Mouse (Mus musculus): Measurements from ENCODE around the gene Hoxa5. TPM values are rescaled to one million over a fixed set of nuclear protein-coding genes. Genes with fewer than 3 reads are reported as not detected.
A peak's percentile ranks its signal among the peaks of the same experiment; 100 is the strongest.

Gene Hoxa5
- total RNA-seq, 2 experiments from 2014 or later = 0.52 to 1.3 TPM

DNA sequence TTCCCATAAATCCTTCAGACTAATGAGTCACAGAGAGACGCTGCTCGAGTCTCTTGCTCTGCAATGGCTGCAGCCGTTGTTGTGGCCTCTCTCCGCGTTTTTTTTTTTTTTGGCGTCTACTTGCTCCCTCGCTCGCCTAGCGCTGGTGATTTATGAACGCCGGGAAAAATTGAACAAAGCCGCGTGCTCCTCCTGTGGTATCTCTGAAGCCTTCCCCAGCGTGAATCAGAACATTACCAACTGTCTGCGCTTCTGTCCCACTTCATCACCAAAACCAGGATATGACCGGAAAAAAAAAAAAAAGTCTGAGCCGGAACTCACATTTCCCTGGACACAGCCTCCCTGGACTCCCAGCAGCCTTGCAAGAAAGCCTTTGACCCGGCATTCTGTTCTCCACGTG is 19.2 kb downstream of the Hoxa5 start:
- intact Hi-C loops (cut with DNase I) = no loop called here
- no peak for DNase-seq (ENCODE audit: low spot score)

DNA sequence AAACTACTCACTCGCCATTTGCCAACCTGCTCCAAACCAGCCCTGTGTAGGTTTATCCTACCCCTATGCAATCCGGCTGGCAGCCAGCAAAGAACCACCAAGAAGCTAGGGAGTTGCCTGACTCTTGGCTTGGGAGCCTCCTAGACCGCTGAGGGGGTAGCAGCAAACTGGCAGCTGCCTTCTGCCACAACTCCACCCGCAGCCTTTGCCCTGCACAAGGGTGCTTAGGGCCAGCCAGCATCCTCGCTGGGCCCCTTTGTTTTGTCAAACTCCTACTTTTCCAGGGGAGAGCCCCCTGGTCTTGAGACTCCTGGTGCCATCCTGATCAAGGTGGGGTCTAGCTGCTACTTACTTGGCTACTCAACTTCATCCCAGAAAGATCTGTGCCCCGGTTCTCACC is 19.7 kb downstream of the Hoxa5 start:
- no peak for DNase-seq (ENCODE audit: low spot score)
- intact Hi-C loops (cut with DNase I) = no loop called here

GRCm38 (mm10) chr6:52183311-52184080 is 20.9 kb downstream of the Hoxa5 start:
- DNase-seq (ENCODE audit: low spot score) = no peak
- intact Hi-C loops (cut with DNase I) = no loop called here

DNA sequence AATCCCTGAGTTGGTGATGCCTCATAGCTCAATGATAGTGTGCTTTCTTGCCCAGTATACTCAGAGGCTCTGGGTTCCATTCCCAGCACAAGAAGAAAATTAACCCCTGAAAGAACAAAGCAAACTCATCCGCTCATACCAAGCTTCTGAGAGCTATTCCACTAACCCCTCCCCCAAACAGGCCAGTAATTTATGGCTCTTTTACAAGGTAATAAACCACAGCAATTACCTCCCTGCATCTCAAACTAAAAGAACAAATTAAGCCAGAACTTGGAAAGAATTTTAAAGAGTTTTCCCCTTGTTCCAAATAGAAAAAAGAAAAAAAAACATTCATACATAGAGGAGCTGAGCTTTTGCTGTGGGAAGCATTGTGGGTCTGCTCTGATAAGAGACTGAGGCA is 21.6 kb downstream of the Hoxa5 start:
- DNase-seq (ENCODE audit: low spot score) = no peak
- intact Hi-C loops (cut with DNase I) = no loop called here

GRCm38 (mm10) chr6:52182030-52182429 is 22.4 kb downstream of the Hoxa5 start:
- no peak for DNase-seq (ENCODE audit: low spot score)
- intact Hi-C loops (cut with DNase I) = no loop called here

GRCm38 (mm10) chr6:52180726-52181125 is 23.7 kb downstream of the Hoxa5 start:
- intact Hi-C loops (cut with DNase I) = no loop called here
- no peak for DNase-seq (ENCODE audit: low spot score)

- DNase-seq (ENCODE audit: low spot score) = no peak
Measured at GRCm38 (mm10) chr6:52180213-52180710, 24.1 kb downstream of the Hoxa5 start.

DNA sequence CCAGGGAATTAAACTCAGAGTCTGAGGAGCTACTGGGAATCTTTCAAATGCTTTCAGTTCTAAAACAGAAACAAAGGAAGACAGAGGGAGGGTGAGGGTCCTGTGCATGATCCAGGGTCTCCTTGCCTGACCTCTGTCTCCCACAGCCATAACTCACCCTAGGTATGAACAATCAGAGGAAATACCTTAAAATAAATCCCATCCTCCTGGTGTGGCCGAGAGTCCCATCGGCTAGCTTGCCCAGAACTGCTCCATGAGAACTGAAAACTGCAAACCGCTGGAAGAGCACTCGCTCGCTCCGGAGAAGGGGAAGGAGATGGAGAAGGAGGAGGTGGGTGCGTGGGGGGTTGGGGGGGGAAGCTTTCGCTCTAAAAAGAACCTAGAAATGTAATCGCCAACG is 24.7 kb downstream of the Hoxa5 start:
- DNase-seq (ENCODE audit: low spot score) = no peak
- intact Hi-C loops (cut with DNase I) = no loop called here

More at GRCm38 (mm10) chr6:52180213-52180710, 24.1 kb downstream of the Hoxa5 start:
- intact Hi-C loops (cut with DNase I) = no loop called here

GRCm38 (mm10) chr6:52178918-52179665 is 25.3 kb downstream of the Hoxa5 start:
- DNase-seq (ENCODE audit: low spot score) = no peak
- intact Hi-C loops (cut with DNase I) = no loop called here

DNA sequence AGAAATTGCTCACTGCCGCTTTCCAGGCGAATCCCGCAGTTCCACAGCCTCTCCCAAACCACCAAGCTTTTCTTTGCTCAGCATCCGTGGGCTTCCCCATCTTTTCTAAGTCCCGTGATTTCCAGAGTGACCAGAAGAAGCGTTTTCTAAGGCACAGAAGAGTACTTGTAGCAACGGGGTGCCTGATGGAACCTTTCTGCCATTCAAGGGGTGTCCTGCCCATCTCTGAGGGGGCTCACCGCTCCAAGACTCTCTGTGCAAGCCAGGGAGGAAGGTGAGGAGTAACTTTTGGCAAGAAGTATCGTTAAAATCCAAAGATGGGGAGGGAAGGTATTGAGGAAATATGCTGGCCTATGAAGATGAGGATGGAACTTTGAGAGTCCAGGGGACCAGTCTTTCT is 26.6 kb downstream of the Hoxa5 start:
- intact Hi-C loops (cut with DNase I) = no loop called here
- DNase-seq (ENCODE audit: low spot score) = no peak

DNA sequence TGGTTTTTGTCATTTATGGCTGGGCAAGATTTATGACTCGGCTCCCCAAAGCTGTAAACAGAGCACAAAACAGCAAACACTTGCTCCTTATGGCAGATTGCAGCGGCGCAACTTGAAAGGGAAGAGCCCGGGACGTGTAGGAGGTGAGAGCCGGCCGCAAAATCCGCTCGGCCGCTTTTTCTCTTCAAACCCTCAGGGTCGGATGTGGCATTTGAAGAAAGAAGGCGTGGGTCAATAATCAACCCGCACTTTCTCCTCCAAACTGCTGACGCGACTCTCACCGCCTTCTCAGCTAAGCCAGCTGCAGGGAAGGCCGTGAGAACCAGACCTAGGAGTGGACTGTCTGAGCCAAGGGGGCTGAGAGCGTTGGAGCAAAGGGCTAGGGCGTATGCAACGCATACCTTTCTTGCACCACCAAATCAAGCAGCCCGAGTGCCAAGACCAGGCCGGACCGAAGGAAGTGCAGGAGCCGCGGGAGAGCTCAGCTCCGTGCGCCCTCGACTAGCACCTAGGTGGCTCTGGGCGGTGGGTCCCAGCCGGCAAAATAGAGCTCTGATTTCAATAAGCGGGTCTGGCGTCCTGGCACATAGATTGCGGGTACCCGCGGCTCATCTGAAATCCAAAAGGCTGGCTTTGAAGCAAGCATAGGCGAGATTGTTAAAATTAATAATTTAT is 27.2 kb downstream of the Hoxa5 start, which contains the start of gene 5730596B20Rik:
TSS of gene 5730596B20Rik (plus strand) at position 438 of the 675 bp plus-strand sequence.
- intact Hi-C loops (cut with DNase I) = no loop called here
- DNase-seq (ENCODE audit: low spot score) = no peak

- DNase-seq (ENCODE audit: low spot score) = no peak
- intact Hi-C loops (cut with DNase I) = no loop called here
Measured at GRCm38 (mm10) chr6:52176391-52176790, 28.0 kb downstream of the Hoxa5 start.

- DNase-seq (ENCODE audit: low spot score) = no peak
- intact Hi-C loops (cut with DNase I) = no loop called here
Measured at GRCm38 (mm10) chr6:52175864-52176263, 28.5 kb downstream of the Hoxa5 start.

DNA sequence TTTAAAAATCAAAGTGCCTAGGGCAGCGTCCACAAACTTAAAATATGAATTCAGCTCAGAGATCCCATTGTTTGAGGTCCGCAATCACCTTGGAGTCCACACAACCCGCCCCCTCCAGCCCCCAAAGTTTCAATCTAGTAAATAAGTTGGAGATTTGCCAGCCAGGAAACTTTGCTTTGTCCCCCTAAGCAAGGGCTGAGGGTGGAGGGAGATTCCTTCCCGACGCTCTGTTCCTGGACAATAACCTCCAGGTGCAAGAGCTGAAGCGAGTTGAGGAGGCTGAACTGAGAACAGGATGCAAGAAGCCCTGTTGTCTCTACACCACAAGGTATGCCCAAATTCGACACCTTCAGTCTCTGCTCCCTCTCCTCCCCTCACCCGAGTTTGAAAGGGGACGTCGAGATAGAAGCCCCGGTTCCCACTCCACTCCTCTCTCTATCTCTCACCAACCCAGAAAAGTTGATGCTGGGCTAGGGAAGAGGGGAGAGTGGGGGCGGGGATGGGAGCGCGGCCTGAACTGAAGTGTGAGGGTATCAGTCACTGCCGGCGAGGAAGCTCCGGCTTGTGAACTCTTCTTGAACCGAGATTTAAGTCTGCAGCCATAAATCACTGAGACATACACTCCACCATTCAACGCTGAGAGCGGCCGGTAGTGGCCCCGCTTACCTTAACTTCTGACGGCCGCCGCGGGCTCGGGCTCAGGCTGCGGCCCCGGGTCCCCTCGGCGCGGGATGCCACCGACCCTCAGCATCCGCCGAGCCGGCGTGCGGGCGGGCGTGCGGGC is 29.2 kb downstream of the Hoxa5 start:
- intact Hi-C loops (cut with DNase I) = no loop called here

DNA sequence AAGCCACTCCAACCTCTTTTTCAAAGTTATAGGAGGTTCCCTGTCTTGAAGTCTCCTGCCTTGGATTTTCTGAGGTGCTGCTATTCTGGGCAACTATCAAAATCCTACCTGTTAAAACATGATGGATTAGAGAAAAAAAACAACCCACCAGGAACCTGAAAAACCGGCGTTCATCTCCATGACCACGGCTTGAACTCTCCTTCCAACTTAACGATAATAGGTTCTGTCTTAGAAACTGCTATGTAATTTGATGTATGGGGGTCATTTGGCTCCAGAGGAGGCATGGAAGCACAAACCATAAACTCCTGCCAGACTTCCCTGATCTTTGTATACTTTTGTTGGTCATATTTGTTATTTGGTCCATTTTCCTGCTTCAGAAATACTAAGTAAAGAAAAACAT is 30.7 kb downstream of the Hoxa5 start:
- intact Hi-C loops (cut with DNase I) = no loop called here
- no peak for DNase-seq (ENCODE audit: low spot score)

More for the DNA sequence above, 29.2 kb downstream of the Hoxa5 start:
- DNase-seq (ENCODE audit: low spot score) = no peak

GRCm38 (mm10) chr6:52172501-52172900 is 31.9 kb downstream of the Hoxa5 start:
- intact Hi-C loops (cut with DNase I) = no loop called here

GRCm38 (mm10) chr6:52171938-52172337 is 32.4 kb downstream of the Hoxa5 start:
- intact Hi-C loops (cut with DNase I) = no loop called here
- no peak for DNase-seq (ENCODE audit: low spot score)

More at GRCm38 (mm10) chr6:52172501-52172900, 31.9 kb downstream of the Hoxa5 start:
- peak; percentile 59 for DNase-seq (ENCODE audit: low spot score)

GRCm38 (mm10) chr6:52171331-52171730 is 33.1 kb downstream of the Hoxa5 start:
- intact Hi-C loops (cut with DNase I) = no loop called here
- DNase-seq (ENCODE audit: low spot score) = no peak

DNA sequence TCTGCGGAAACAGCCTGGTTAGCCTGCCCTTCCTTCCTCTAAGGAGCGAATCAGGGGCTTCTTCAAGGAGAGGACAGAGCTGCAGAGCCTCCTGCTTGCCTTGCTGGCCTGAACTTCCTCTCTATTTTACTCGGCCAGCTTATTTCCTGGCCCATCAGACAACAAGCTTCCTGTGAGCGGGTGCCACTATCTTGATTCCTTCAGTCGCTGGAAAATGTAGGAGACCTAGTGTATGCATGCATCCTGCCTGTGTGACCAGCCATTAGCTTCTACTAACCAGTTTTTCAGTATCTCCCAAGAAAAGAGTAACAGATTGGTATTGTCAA is 33.5 kb downstream of the Hoxa5 start:
- intact Hi-C loops (cut with DNase I) = no loop called here
- DNase-seq (ENCODE audit: low spot score) = no peak

All from heart, postnatal 25 days (tissue).